Mouse (Mus musculus): ENCODE data around the gene Med27. TPM values are rescaled to one million over a fixed set of nuclear protein-coding genes. Genes with fewer than 3 reads are reported as not detected.

Gene Med27
- total and polyA plus RNA-seq, 3 experiments: 32.1 to 36.2 (median 33.6) TPM

- Histone ChIP-seq H3K27me3 (replicated peaks) (no peaks in the 10 kb centered on the region), H3K79me2 (replicated peaks; ENCODE audit: control insufficient read depth, extremely low read depth, insufficient read depth, poor library complexity, severe bottlenecking) (no peaks in the 10 kb centered on the region), H3K27ac (ENCODE audit: insufficient read depth, low read depth) (peak overlapping the region; percentile 59), H3K36me3 (replicated peaks in 1 of 2; ENCODE audit: control insufficient read depth in 1 of 2, insufficient read depth in 1 of 2, low read length in 1 of 2) (peaks cover 0 to 4% of the 10 kb centered on the region in 2 experiments), H3K9ac (ENCODE audit: insufficient read depth, low read depth) (peak overlapping the region; percentile 31; the same call in 1 of the 2 replicates), H3K4me1 (ENCODE audit: control insufficient read depth in 1 of 2, insufficient read depth in 2 of 2) (peaks cover 28 to 74% of the 10 kb centered on the region in 2 experiments), H3K4me2 (ENCODE audit: insufficient read depth, low read depth, poor library complexity, severe bottlenecking) (peak overlapping the region; percentile 68), H3K9me3 (replicated peaks; ENCODE audit: low read length) (no peaks in the 10 kb centered on the region), H3K4me3 (replicated peaks in 1 of 3; ENCODE audit: low read depth in 2 of 3, low read length in 2 of 3, poor library complexity in 1 of 3) (peak overlapping the region in 1 of 3 experiments; percentile 6)
- dilution Hi-C loops (cut with MboI; ENCODE audit: extremely low pct_ligation_motif_present, extremely low pct_unique_long_range_greater_than_20kb, low sequenced_read_pairs): no loop called here
- in situ Hi-C loops (cut with MboI; ENCODE audit: low pct_ligation_motif_present, low pct_unique_long_range_greater_than_20kb, low sequenced_read_pairs): no loop called here
- no peak for TF ChIP-seq E2F4 (IDR thresholded peaks at IDR 0.05; ENCODE audit: insufficient replicate concordance, low read depth, low read length)
- no peak for TF ChIP-seq MAX (IDR thresholded peaks at IDR 0.05; ENCODE audit: low read length)
- no peak for TF ChIP-seq NELFE (IDR thresholded peaks at IDR 0.05; ENCODE audit: low read depth, low read length)
- TF ChIP-seq RCOR1 (conservative IDR thresholded peaks at IDR 0.05; ENCODE audit: low read depth, low read length): no peak
- no peak for TF ChIP-seq ZC3H11A (IDR thresholded peaks at IDR 0.05; ENCODE audit: low read depth, low read length)
- peak; percentile 44; the same call in 1 of the 2 replicates for TF ChIP-seq ZNF384 (IDR thresholded peaks at IDR 0.05; ENCODE audit: low read depth, low read length)
- TF ChIP-seq MAFK (IDR thresholded peaks at IDR 0.05; ENCODE audit: insufficient replicate concordance, low read length): no peak
- TF ChIP-seq ETS1 (conservative IDR thresholded peaks at IDR 0.05; ENCODE audit: low read depth, low read length): peak; percentile 72
- no peak for TF ChIP-seq TBP (conservative IDR thresholded peaks at IDR 0.05; ENCODE audit: low read depth, low read length)
- peak; percentile 87 for TF ChIP-seq EP300 (IDR thresholded peaks at IDR 0.05; ENCODE audit: low read length)
- TF ChIP-seq MAZ (IDR thresholded peaks at IDR 0.05; ENCODE audit: low read depth, low read length): no peak
- no peak for TF ChIP-seq SIN3A (IDR thresholded peaks at IDR 0.05; ENCODE audit: low read length)
- no peak for TF ChIP-seq RAD21 (IDR thresholded peaks at IDR 0.05; ENCODE audit: low read depth, low read length)
- TF ChIP-seq MYC (IDR thresholded peaks at IDR 0.05; ENCODE audit: low read depth, low read length): no peak
- no peak for TF ChIP-seq UBTF (IDR thresholded peaks at IDR 0.05; ENCODE audit: low read depth, low read length)
- TF ChIP-seq ELF1 (IDR thresholded peaks at IDR 0.05; ENCODE audit: low read depth, low read length): no peak
- TF ChIP-seq CHD2 (IDR thresholded peaks at IDR 0.05; ENCODE audit: low read length): no peak
- TF ChIP-seq PAX5 (IDR thresholded peaks at IDR 0.05; ENCODE audit: low read length): no peak
- TF ChIP-seq CTCF (conservative IDR thresholded peaks at IDR 0.05 in 1 of 2, IDR thresholded peaks at IDR 0.05 in 1 of 2; ENCODE audit: low read depth in 2 of 2, low read length in 2 of 2): no peak
- 0 out of 2 replicates have a peak, but pooled peaks have one; percentile 27 for TF ChIP-seq MEF2A (IDR thresholded peaks at IDR 0.05; ENCODE audit: borderline replicate concordance, low read depth, low read length)
- no peak for TF ChIP-seq SMC3 (IDR thresholded peaks at IDR 0.05; ENCODE audit: low read depth, low read length)
- no peak for TF ChIP-seq USF1 (IDR thresholded peaks at IDR 0.05; ENCODE audit: low read depth, low read length)
- TF ChIP-seq USF2 (conservative IDR thresholded peaks at IDR 0.05; ENCODE audit: low read depth, low read length): no peak
- TF ChIP-seq POLR2A (IDR thresholded peaks at IDR 0.05; ENCODE audit: low read depth, low read length): no peak
- no peak for TF ChIP-seq NRF1 (IDR thresholded peaks at IDR 0.05; ENCODE audit: low read depth, low read length)
- TF ChIP-seq KAT2A (IDR thresholded peaks at IDR 0.05; ENCODE audit: insufficient replicate concordance, low read length): no peak
- TF ChIP-seq JUN (IDR thresholded peaks at IDR 0.05; ENCODE audit: insufficient read depth, low read depth, low read length): peak; percentile 81
- no peak for TF ChIP-seq BHLHE40 (IDR thresholded peaks at IDR 0.05; ENCODE audit: low read depth, low read length)
- no peak for TF ChIP-seq MXI1 (IDR thresholded peaks at IDR 0.05; ENCODE audit: low read depth, low read length)
- TF ChIP-seq HCFC1 (IDR thresholded peaks at IDR 0.05; ENCODE audit: low read depth, low read length): no peak
- TF ChIP-seq CHD1 (IDR thresholded peaks at IDR 0.05; ENCODE audit: low read depth, low read length): no peak
- TF ChIP-seq ZMIZ1 (IDR thresholded peaks at IDR 0.05; ENCODE audit: low read depth, low read length): no peak
- peak; percentile 33; the same call in 1 of the 2 replicates for TF ChIP-seq TCF12 (IDR thresholded peaks at IDR 0.05; ENCODE audit: low read depth, low read length)
- no peak for TF ChIP-seq POLR2AphosphoS2 (IDR thresholded peaks at IDR 0.05; ENCODE audit: low read depth, low read length)
- peak; percentile 86 for TF ChIP-seq IRF4 (IDR thresholded peaks at IDR 0.05; ENCODE audit: low read depth, low read length)
- peak; percentile 67; the same call in 1 of the 2 replicates for TF ChIP-seq JUND (conservative IDR thresholded peaks at IDR 0.05; ENCODE audit: low read depth, low read length)
- no peak for TF ChIP-seq GABPA (IDR thresholded peaks at IDR 0.05; ENCODE audit: insufficient replicate concordance, low read depth, low read length)
- TF ChIP-seq ZKSCAN1 (IDR thresholded peaks at IDR 0.05; ENCODE audit: borderline replicate concordance, low read depth, low read length): no peak
- DNase-seq (ENCODE audit: extremely low read depth): peak; percentile 42
These were observed 93.4 kb downstream of the Med27 start for GRCm38 (mm10) chr2:29439857-29440502.

All from CH12.LX (cell line).